ENCODE assay signal across 14 mouse cellular contexts in genomic region chr16:23167079-23167478, GRCm38 (mm10). TPM values are rescaled to one million over a fixed set of nuclear protein-coding genes. Genes with fewer than 3 reads are reported as not detected.
DNase-seq lines count a peak whose midpoint lies in the region; ATAC-seq and TF ChIP-seq lines count a peak whose summit lies in the region.
"Had no signal": no experiment of that assay in that cellular context is flagged by ENCODE, and none has a peak within 500 bp of the region (broad histone marks: within the 10 kb centered on the region; RNA-seq: fewer than 3 reads in every experiment).

No protein-coding gene starts in this region.

- no peak for TF ChIP-seq CTCF in heart, postnatal 0 days (IDR thresholded peaks at IDR 0.05; ENCODE audit: low read depth)

- H3K9me3 ChIP-seq in kidney, embryonic 15.5 days (replicated peaks): no peaks in the 10 kb centered on the region
- no peaks in the 10 kb centered on the region for H3K9me3 ChIP-seq in heart, postnatal 0 days (replicated peaks; ENCODE audit: control insufficient read depth, low read length)
- H3K9me3 ChIP-seq in limb, embryonic 10.5 days (replicated peaks): no peaks in the 10 kb centered on the region
- H3K9me3 ChIP-seq: limb, embryonic 13.5 days; midbrain, embryonic 10.5 days; stomach, embryonic 15.5 days had no signal

- no peak overlapping the region for H3K4me3 ChIP-seq in kidney, embryonic 15.5 days (replicated peaks)
- no peak overlapping the region for H3K4me3 ChIP-seq in brown adipose tissue, adult 24 weeks (ENCODE audit: insufficient read depth, low read depth, low read length)
- H3K4me3 ChIP-seq in heart, postnatal 0 days (ENCODE audit: low read depth, low read length): no peak overlapping the region
- H3K4me3 ChIP-seq in limb, embryonic 10.5 days: no peak overlapping the region
- H3K4me3 ChIP-seq: limb, embryonic 13.5 days; midbrain, embryonic 10.5 days; stomach, embryonic 15.5 days had no signal

- ATAC-seq in kidney, embryonic 15.5 days (replicated peaks; ENCODE audit: low FRiP score): no peak
- peak; percentile 51 for ATAC-seq in heart, postnatal 0 days (ENCODE audit: insufficient read depth, low read depth)

- WGBS in kidney, embryonic 15.5 days: 50% methylated on average over 5 of the region's 5 CpGs
- WGBS in heart, postnatal 0 days: 38% methylated on average over 5 of the region's 5 CpGs
- WGBS in limb, embryonic 10.5 days: 74% methylated on average over 5 of the region's 5 CpGs

- no peaks in the 10 kb centered on the region for H3K4me1 ChIP-seq in kidney, embryonic 15.5 days
- H3K4me1 ChIP-seq in brown adipose tissue, adult 24 weeks (ENCODE audit: control insufficient read depth, insufficient read depth, insufficient read length, low read length): peaks cover 9% of the 10 kb centered on the region; the same call in 1 of the 2 replicates
- H3K4me1 ChIP-seq in heart, postnatal 0 days (ENCODE audit: control insufficient read depth, insufficient read depth): no peaks in the 10 kb centered on the region
- no peaks in the 10 kb centered on the region for H3K4me1 ChIP-seq in limb, embryonic 10.5 days
- H3K4me1 ChIP-seq: limb, embryonic 13.5 days; midbrain, embryonic 10.5 days; stomach, embryonic 15.5 days had no signal

- H3K36me3 ChIP-seq in kidney, embryonic 15.5 days: no peaks in the 10 kb centered on the region
- no peaks in the 10 kb centered on the region for H3K36me3 ChIP-seq in heart, postnatal 0 days (replicated peaks; ENCODE audit: control insufficient read depth, insufficient read depth, low read length)
- no peaks in the 10 kb centered on the region for H3K36me3 ChIP-seq in limb, embryonic 10.5 days
- H3K36me3 ChIP-seq: limb, embryonic 13.5 days; midbrain, embryonic 10.5 days; stomach, embryonic 15.5 days had no signal

- H3K4me2 ChIP-seq in kidney, embryonic 15.5 days: no peak overlapping the region
- no peak overlapping the region for H3K4me2 ChIP-seq in heart, postnatal 0 days (ENCODE audit: low read depth, low read length)
- H3K4me2 ChIP-seq: hindbrain, embryonic 14.5 days; limb, embryonic 13.5 days; stomach, embryonic 15.5 days had no signal

- no peak overlapping the region for H3K9ac ChIP-seq in kidney, embryonic 15.5 days
- H3K9ac ChIP-seq in heart, postnatal 0 days (replicated peaks; ENCODE audit: low read depth, low read length): no peak overlapping the region
- H3K9ac ChIP-seq: hindbrain, embryonic 14.5 days; limb, embryonic 13.5 days; stomach, embryonic 15.5 days had no signal

- DNase-seq in kidney, postnatal 14 days: peak; percentile 40
- peak; percentile 64 for DNase-seq in NIH3T3 (ENCODE audit: low read depth)
- peak; percentile 38 for DNase-seq in heart, postnatal 0 days (ENCODE audit: low spot score)
- no peak for DNase-seq in limb, embryonic 10.5 days (ENCODE audit: low spot score)
- no peak for DNase-seq in embryo, embryonic 11 days
- DNase-seq: cerebellum, postnatal 14 days had no signal

- TF ChIP-seq EP300 in heart, postnatal 0 days (IDR thresholded peaks at IDR 0.05; ENCODE audit: low read depth): no peak

- no peaks in the 10 kb centered on the region for H3K27me3 ChIP-seq in kidney, embryonic 15.5 days
- H3K27me3 ChIP-seq in heart, postnatal 0 days (ENCODE audit: control insufficient read depth, insufficient read depth, low read length): no peaks in the 10 kb centered on the region
- H3K27me3 ChIP-seq in limb, embryonic 10.5 days (ENCODE audit: low read depth, poor library complexity, severe bottlenecking): no peaks in the 10 kb centered on the region
- H3K27me3 ChIP-seq: limb, embryonic 13.5 days; stomach, embryonic 15.5 days had no signal

- no peak overlapping the region for H3K27ac ChIP-seq in kidney, embryonic 15.5 days
- peak overlapping the region; percentile 96 for H3K27ac ChIP-seq in brown adipose tissue, adult 24 weeks (replicated peaks; ENCODE audit: low read depth, low read length)
- peak overlapping the region; percentile 76 for H3K27ac ChIP-seq in heart, postnatal 0 days (ENCODE audit: low read depth)
- H3K27ac ChIP-seq in limb, embryonic 10.5 days: no peak overlapping the region
- H3K27ac ChIP-seq: hindbrain, embryonic 14.5 days; limb, embryonic 13.5 days; midbrain, embryonic 10.5 days; stomach, embryonic 15.5 days had no signal

RNA-seq across cellular contexts. Expression of gene Adipoq, which starts 20.7 kb away (rescaled TPM):
- not detected in 2 replicates for polyA plus RNA-seq in kidney, embryonic 15.5 days (2015; fragmentation: Nextera tagmentation; extraction: Ambion mirVana)
- polyA plus RNA-seq in brown adipose tissue, adult 24 weeks (2012; ENCODE audit: insufficient read depth, insufficient read length, missing spikeins): 1,590 and 1,771 TPM in 2 replicates
- 0.73 TPM in 1 of 2 replicates, not detected in the other for total RNA-seq in heart, postnatal 0 days (2014; rRNA removed; ENCODE audit: low replicate concordance)
- 0.20 and 1.0 TPM in 2 replicates for polyA plus RNA-seq in heart, postnatal 0 days (2015; fragmentation: Nextera tagmentation; extraction: Ambion mirVana)
- polyA plus RNA-seq in limb, embryonic 10.5 days (2016; fragmentation: Nextera tagmentation; extraction: Ambion mirVana): not detected in 2 replicates
- total RNA-seq: layer of hippocampus, postnatal 10 days had no signal
- polyA plus RNA-seq: hindbrain, embryonic 14.5 days; midbrain, embryonic 10.5 days; neural tube, embryonic 14.5 days; stomach, embryonic 15.5 days had no signal

RNA-seq across cellular contexts. Expression of gene Rfc4, which starts 39.5 kb away (rescaled TPM):
- 125 and 132 TPM in 2 replicates for polyA plus RNA-seq in kidney, embryonic 15.5 days (2015; fragmentation: Nextera tagmentation; extraction: Ambion mirVana)
- polyA plus RNA-seq in brown adipose tissue, adult 24 weeks (2012; ENCODE audit: insufficient read depth, insufficient read length, missing spikeins): 13.8 and 15.6 TPM in 2 replicates
- total RNA-seq in heart, postnatal 0 days (2014; rRNA removed; ENCODE audit: low replicate concordance): 16.8 and 27.9 TPM in 2 replicates
- polyA plus RNA-seq in heart, postnatal 0 days (2015; fragmentation: Nextera tagmentation; extraction: Ambion mirVana): 38.1 and 40.6 TPM in 2 replicates
- 226 and 229 TPM in 2 replicates for polyA plus RNA-seq in limb, embryonic 10.5 days (2016; fragmentation: Nextera tagmentation; extraction: Ambion mirVana)

RNA-seq across cellular contexts. Expression of gene St6gal1, which starts 57.5 kb away (rescaled TPM):
- 22.6 and 25.5 TPM in 2 replicates for polyA plus RNA-seq in kidney, embryonic 15.5 days (2015; fragmentation: Nextera tagmentation; extraction: Ambion mirVana)
- polyA plus RNA-seq in brown adipose tissue, adult 24 weeks (2012; ENCODE audit: insufficient read depth, insufficient read length, missing spikeins): 7.3 and 8.6 TPM in 2 replicates
- 23.5 and 34.4 TPM in 2 replicates for total RNA-seq in heart, postnatal 0 days (2014; rRNA removed; ENCODE audit: low replicate concordance)
- 8.8 and 10.0 TPM in 2 replicates for polyA plus RNA-seq in heart, postnatal 0 days (2015; fragmentation: Nextera tagmentation; extraction: Ambion mirVana)
- polyA plus RNA-seq in limb, embryonic 10.5 days (2016; fragmentation: Nextera tagmentation; extraction: Ambion mirVana): 23.8 and 26.7 TPM in 2 replicates

RNA-seq across cellular contexts. Expression of gene Eif4a2, which starts 59.8 kb away (rescaled TPM):
- 217 and 225 TPM in 2 replicates for polyA plus RNA-seq in kidney, embryonic 15.5 days (2015; fragmentation: Nextera tagmentation; extraction: Ambion mirVana)
- polyA plus RNA-seq in brown adipose tissue, adult 24 weeks (2012; ENCODE audit: insufficient read depth, insufficient read length, missing spikeins): 287 and 288 TPM in 2 replicates
- 229 and 270 TPM in 2 replicates for total RNA-seq in heart, postnatal 0 days (2014; rRNA removed; ENCODE audit: low replicate concordance)
- 97.3 and 106 TPM in 2 replicates for polyA plus RNA-seq in heart, postnatal 0 days (2015; fragmentation: Nextera tagmentation; extraction: Ambion mirVana)
- polyA plus RNA-seq in limb, embryonic 10.5 days (2016; fragmentation: Nextera tagmentation; extraction: Ambion mirVana): 161 and 181 TPM in 2 replicates

Comparison
In these comparisons a context has a peak if more than half of its experiments do, and no peak if none do; other contexts are left out.
1. DNase-seq: peak in kidney, postnatal 14 days (single experiment), NIH3T3 (single experiment) and heart, postnatal 0 days (single experiment); none in limb, embryonic 10.5 days (single experiment) and embryo, embryonic 11 days (single experiment).
2. H3K27ac ChIP-seq: peak in brown adipose tissue, adult 24 weeks (single experiment) and heart, postnatal 0 days (single experiment); none in kidney, embryonic 15.5 days (single experiment) and limb, embryonic 10.5 days (single experiment).
3. RNA of gene Adipoq, which starts 20.7 kb away (polyA plus RNA-seq): 1,590 to 1,771 TPM in brown adipose tissue, adult 24 weeks; 0.20 to 1.0 TPM in heart, postnatal 0 days, not detected in kidney, embryonic 15.5 days and not detected in limb, embryonic 10.5 days; every median in the first group is over 100 times any median in the second.